Mouse (Mus musculus) intestine, embryonic 16.5 days (tissue): ENCODE measurements around the gene Psmb11. TPM values are rescaled to one million over a fixed set of nuclear protein-coding genes. Genes with fewer than 3 reads are reported as not detected.

ENCODE experiments used
- ATAC-seq: fragments of 200-750 bp; cut with Nextera tagmentation; 2 replicates; pipeline ENCODE4 v1.8.0; 2017; ENCODE audit warnings: moderate TSS enrichment, moderate library complexity
- H3K27ac ChIP-seq: fragments of 300-500 bp; sonication (generic); 2 replicates; pipeline ENCODE4 v1.5.1; 2014; ENCODE audit warnings: mild to moderate bottlenecking, low read length
- H3K27me3 ChIP-seq: fragments of 300-500 bp; sonication (generic); replicated peaks from 2 replicates; pipeline ENCODE4 v1.6.1; 2014; ENCODE audit warnings: low read length, control low read depth, mixed read lengths; ENCODE audit not compliant: control insufficient read depth, insufficient read depth
- H3K36me3 ChIP-seq: fragments of 300-500 bp; sonication (generic); 2 replicates; pipeline ENCODE4 v1.6.1; 2014; ENCODE audit warnings: low read length, control low read depth; ENCODE audit not compliant: control insufficient read depth, insufficient read depth
- H3K4me1 ChIP-seq: fragments of 300-500 bp; sonication (generic); 2 replicates; pipeline ENCODE4 v1.6.1; 2014; ENCODE audit warnings: low read length, control low read depth, mixed read lengths; ENCODE audit not compliant: control insufficient read depth, insufficient read depth
- H3K4me2 ChIP-seq: fragments of 300-500 bp; sonication (generic); 2 replicates; pipeline ENCODE4 v1.6.1; 2014; ENCODE audit warnings: low read depth, low read length, control low read depth
- H3K4me3 ChIP-seq: fragments of 300-500 bp; sonication (generic); 2 replicates; pipeline ENCODE4 v1.5.1; 2014; ENCODE audit warnings: mild to moderate bottlenecking, low read length
- H3K9ac ChIP-seq: fragments of 300-500 bp; sonication (generic); 2 replicates; pipeline ENCODE4 v1.6.1; 2014; ENCODE audit warnings: low read depth, low read length
- H3K9me3 ChIP-seq: fragments of 300-500 bp; sonication (generic); 2 replicates; pipeline ENCODE4 v1.6.1; 2016; ENCODE audit warnings: low read length, control low read depth; ENCODE audit not compliant: control insufficient read depth
- WGBS: fragments of 180-500 bp; shearing (Covaris S2); extraction: QIAGEN DNeasy Blood & Tissue Kit; methylation state at CpG from one replicate; pipeline ENCODE4 v1.1.7; 2014; 5-methylcytosine and 5-hydroxymethylcytosine counted together
- polyA plus RNA-seq: library from polyadenylated mRNA; unstranded; fragments of >200 nt; fragmentation: Nextera tagmentation; extraction: Ambion mirVana; gene quantifications from 2 replicates; pipeline ENCODE4 v1.2.1, GENCODE M21; 2015

Gene Psmb11
- polyA plus RNA-seq, 1 experiment from 2014 or later = not detected

DNA sequence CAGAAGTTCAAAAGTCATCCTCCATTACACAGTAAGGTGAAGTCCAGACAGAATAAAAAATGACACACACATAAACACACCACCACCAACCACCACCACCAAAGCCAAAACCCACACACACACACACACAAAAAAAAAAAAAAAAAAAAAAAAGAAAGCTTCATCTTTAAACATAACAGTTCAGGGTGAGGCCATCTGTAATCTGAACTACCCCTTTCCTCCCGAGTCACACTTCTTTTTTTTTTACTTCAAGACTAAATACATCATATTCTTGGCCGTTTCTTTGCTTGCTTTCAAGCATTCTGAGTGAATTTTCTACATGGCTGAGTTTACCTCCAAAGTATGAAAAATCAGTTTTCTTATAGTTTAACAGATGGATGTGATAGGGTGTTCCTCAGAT, 19.6 kb upstream of the Psmb11 start:
- no peak overlapping the region for H3K9ac ChIP-seq
- no peak overlapping the region for H3K4me2 ChIP-seq
- H3K9me3 ChIP-seq = no peaks in the 10 kb centered on the region
- H3K4me3 ChIP-seq = no peak overlapping the region
- no peak overlapping the region for H3K27ac ChIP-seq
- no peaks in the 10 kb centered on the region for H3K27me3 ChIP-seq
- 63% methylated on average over 2 of the region's 2 CpGs for WGBS
- H3K36me3 ChIP-seq = no peaks in the 10 kb centered on the region
- ATAC-seq = no peak
- peaks cover 6% of the 10 kb centered on the region; the same call in 1 of the 2 replicates for H3K4me1 ChIP-seq

DNA sequence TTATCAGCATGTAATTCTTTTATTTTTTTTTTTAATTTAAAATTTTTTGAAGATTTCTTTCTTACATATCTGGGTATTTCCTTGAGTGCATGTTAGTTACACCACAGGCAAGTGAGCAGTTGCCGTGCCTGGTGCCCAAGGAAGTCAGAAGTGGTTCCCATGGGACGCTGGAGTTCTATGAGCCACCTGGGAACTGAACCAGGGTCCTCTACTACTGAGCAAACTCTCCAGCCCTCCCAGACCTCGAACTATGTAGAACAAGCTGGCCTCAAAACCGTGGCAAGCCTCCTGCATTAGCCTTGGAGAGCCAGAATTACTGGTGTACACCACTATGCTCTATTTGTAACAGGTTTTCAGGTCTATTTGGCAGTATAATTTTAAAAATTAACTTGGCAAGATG, 18.6 kb upstream of the Psmb11 start:
- H3K9ac ChIP-seq = peak overlapping the region; percentile 89

DNA sequence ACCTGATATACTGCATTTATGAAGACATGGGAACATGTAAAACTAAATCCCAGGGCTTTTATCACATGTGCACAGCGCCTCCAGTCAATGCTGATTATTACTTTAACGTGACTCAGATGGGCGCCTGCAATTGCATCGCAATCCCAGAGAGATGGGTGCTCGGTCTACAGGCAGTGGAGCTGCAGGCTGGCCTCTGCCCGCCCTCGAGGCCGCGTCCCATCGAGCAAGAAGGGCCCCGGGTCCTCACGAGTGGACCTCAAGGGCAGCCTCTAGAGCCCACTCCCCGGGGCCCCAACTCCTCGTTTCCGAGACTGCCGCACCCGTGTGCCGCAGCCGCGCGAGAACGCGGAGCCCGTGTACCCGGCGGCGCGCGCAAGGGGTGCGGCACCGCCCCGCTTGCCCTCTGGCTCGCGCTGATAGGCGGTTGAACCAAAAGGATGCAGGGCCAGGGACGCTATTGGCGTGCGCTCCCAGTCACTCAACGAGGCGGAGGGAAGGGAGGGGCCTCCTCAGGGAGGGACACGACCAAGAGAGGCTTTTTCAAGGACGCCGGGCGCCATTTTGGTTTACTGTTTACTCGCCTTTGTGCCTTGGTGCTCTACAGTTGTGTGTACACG, 18.1 kb upstream of the Psmb11 start:
- peak overlapping the region; percentile 97 for H3K27ac ChIP-seq
- H3K36me3 ChIP-seq = no peaks in the 10 kb centered on the region
- H3K9me3 ChIP-seq = no peaks in the 10 kb centered on the region
- H3K4me3 ChIP-seq = peak overlapping the region; percentile 77
- under 1% methylated on average over 46 of the region's 46 CpGs for WGBS
- peak overlapping the region; percentile 89 for H3K9ac ChIP-seq
- peak overlapping the region; percentile 50 for H3K4me2 ChIP-seq
- ATAC-seq = peak; percentile 99
- H3K4me1 ChIP-seq = peaks cover 6% of the 10 kb centered on the region; the same call in 1 of the 2 replicates
- H3K27me3 ChIP-seq = no peaks in the 10 kb centered on the region

More for the DNA sequence above, 18.6 kb upstream of the Psmb11 start:
- Histone ChIP-seq H3K36me3 (no peaks in the 10 kb centered on the region), H3K27me3 (no peaks in the 10 kb centered on the region), H3K4me1 (peaks cover 6% of the 10 kb centered on the region; the same call in 1 of the 2 replicates), H3K4me3 (peak overlapping the region; percentile 77), H3K9me3 (no peaks in the 10 kb centered on the region), H3K27ac (peak overlapping the region; percentile 97), H3K4me2 (peak overlapping the region; percentile 50)
- peak; percentile 8 for ATAC-seq
- WGBS = 38% methylated on average over 4 of the region's 4 CpGs

DNA sequence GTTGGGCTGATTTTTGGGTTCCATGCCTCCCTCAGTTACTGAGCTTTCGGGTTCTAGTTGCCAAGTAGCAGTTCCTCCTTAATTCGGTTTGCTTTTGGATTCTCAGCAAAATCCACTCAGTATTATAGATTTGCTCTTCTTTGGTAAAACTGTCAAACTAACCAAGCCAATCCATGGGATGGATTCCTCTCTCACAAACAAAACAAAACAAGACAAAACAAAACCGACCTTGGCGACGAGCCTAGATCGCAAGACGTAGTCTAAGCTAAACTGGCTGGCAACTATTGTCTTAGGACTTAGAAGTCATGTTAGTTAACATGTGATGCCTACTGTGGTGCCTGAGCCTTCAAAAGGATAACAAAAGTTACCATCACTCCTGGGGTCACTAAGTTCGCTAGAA, 17.5 kb upstream of the Psmb11 start:
- Histone ChIP-seq H3K4me3 (peak overlapping the region; percentile 77), H3K27me3 (no peaks in the 10 kb centered on the region), H3K9me3 (no peaks in the 10 kb centered on the region), H3K4me2 (peak overlapping the region; percentile 50; the same call in 1 of the 2 replicates), H3K4me1 (peaks cover 6% of the 10 kb centered on the region; the same call in 1 of the 2 replicates), H3K9ac (peak overlapping the region; percentile 89; the same call in 1 of the 2 replicates), H3K36me3 (no peaks in the 10 kb centered on the region), H3K27ac (peak overlapping the region; percentile 87)
- WGBS = 83% methylated on average over 8 of the region's 8 CpGs
- no peak for ATAC-seq

DNA sequence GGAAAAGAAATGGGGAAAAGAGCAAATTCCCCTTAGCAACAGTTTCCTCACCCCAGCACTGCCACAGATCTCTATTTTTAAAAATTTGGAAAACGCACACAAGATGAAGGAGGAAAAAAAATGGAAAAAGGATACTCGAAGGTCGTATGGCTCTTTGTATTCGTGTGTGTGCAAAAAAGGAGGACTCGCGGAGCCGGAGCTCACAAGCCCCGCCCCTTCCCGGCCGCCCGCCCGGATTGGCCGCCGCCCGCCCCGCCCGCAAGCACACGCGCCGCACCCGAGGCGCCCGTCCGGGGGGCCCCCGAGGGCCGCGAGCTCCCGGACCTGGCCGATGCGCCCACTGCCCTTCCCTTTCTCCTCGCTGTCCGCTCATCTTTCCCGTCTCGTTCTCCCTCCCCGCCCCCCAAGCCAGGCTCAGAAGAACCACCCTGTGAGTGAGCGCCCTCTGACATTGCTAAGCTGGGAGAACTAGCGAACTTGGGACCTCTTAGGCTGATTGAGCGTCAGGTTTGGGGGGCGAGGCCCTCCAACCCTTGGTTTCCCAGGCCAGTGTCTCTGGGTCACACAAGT, 15.4 kb upstream of the Psmb11 start, which contains the start of gene 4931414P19Rik:
TSS of gene 4931414P19Rik (minus strand) at position 242 of the 570 bp plus-strand sequence.
- Histone ChIP-seq H3K4me1 (peaks cover 6% of the 10 kb centered on the region; the same call in 1 of the 2 replicates), H3K27me3 (no peaks in the 10 kb centered on the region), H3K9me3 (no peaks in the 10 kb centered on the region), H3K4me3 (peak within 1 kb of the TSS; percentile 61), H3K9ac (peak within 1 kb of the TSS; percentile 76), H3K27ac (peak within 1 kb of the TSS; percentile 78), H3K36me3 (no peaks in the 10 kb centered on the region), H3K4me2 (peak within 1 kb of the TSS; percentile 79)
- peak; percentile 56 for ATAC-seq
- WGBS = under 1% methylated on average over 39 of the region's 39 CpGs

DNA sequence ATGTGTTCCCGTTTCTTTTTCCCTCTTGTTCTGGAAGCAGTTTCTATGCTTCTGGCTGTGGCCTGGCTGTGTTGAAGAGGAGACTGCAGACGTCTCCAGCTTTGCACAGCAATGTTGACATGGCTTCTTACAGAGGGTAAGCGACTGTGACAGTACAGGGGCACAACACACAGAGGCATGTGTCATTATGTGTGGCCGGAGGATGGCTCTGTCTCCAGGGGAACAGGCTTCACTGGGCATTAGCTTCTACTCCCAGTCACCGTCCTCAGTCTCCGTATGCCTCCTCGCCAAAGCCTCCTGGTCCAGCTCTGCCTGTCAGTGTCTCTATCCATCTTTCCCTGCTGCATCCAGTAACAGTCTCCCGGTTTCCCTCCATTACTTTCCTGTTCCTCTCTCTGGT, 14.0 kb upstream of the Psmb11 start:
- Histone ChIP-seq H3K9me3 (no peaks in the 10 kb centered on the region), H3K27ac (no peak overlapping the region), H3K27me3 (no peaks in the 10 kb centered on the region), H3K4me1 (peaks cover 6% of the 10 kb centered on the region; the same call in 1 of the 2 replicates), H3K4me2 (no peak overlapping the region), H3K36me3 (0 out of 2 replicates have a peak, but pooled peaks cover 2% of the 10 kb centered on the region), H3K4me3 (no peak overlapping the region), H3K9ac (no peak overlapping the region)
- 53% methylated on average over 8 of the region's 8 CpGs for WGBS
- no peak for ATAC-seq

DNA sequence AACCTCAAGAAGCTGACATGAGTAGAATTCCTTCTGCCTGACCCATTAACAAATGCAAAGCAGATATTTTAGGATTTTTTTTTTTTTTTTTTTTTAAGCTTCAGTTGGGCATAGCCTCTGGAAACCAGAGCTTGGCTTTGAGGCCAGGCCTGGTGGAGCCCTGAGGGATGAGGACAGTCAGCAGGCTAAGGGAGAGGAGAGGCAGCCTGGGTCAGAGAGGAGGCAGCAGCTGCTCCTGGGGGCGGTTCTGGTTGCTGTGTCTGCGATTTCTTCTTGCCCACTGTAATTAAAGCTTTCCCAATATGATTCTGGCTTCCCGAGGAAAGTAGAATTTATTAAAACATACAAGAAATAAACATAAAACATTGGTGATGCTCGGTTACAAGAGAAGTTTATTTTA, 12.0 kb upstream of the Psmb11 start:
- Histone ChIP-seq H3K9me3 (no peaks in the 10 kb centered on the region), H3K4me2 (no peak overlapping the region), H3K9ac (no peak overlapping the region), H3K4me1 (no peaks in the 10 kb centered on the region), H3K27ac (no peak overlapping the region), H3K27me3 (no peaks in the 10 kb centered on the region), H3K4me3 (no peak overlapping the region), H3K36me3 (0 out of 2 replicates have a peak, but pooled peaks cover 2% of the 10 kb centered on the region)
- 56% methylated on average over 4 of the region's 4 CpGs for WGBS
- no peak for ATAC-seq

DNA sequence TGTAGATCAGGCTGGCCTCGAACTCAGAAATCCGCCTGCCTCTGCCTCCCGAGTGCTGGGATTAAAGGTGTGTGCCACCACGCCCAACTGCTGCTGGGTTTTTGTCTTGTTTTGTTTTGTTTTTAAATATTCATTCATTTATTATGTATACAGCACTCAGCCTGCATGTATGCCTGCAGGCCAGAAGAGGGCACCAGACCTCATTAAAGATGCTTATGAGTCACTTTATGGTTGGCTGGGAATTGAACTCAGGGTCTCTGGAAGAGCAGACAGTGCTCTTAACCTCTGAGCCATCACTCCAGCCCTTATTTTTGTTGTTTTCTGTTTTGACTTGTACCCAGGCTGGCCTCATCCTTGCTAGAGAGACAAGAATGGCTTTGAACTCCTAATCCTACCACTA, 11.3 kb upstream of the Psmb11 start:
- no peaks in the 10 kb centered on the region for H3K9me3 ChIP-seq
- no peak for ATAC-seq
- 0 out of 2 replicates have a peak, but pooled peaks cover 2% of the 10 kb centered on the region for H3K36me3 ChIP-seq
- no peak overlapping the region for H3K27ac ChIP-seq
- WGBS = 85% methylated on average over 4 of the region's 4 CpGs
- no peaks in the 10 kb centered on the region for H3K27me3 ChIP-seq
- H3K4me3 ChIP-seq = no peak overlapping the region
- H3K9ac ChIP-seq = no peak overlapping the region
- no peak overlapping the region for H3K4me2 ChIP-seq
- H3K4me1 ChIP-seq = no peaks in the 10 kb centered on the region

DNA sequence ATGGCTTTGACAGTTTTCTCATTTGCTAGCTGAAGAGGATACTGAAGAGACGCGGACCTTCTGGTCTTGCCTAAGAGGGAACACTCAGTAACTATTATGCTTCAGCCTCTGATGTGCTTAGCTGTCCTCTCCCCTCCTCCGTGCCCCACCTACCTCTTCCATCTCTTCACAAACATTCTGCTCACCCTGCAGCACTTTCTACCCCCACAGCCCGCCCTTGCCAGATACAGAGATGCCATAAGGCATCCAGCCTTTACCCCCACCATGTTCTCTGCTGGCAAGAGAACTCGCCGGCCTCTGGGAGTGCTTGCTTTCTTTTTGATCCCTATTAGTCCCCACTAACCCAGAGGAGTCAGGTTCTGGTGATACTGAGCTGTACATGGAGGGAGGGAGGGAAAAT, 10.6 kb upstream of the Psmb11 start:
- H3K9ac ChIP-seq = no peak overlapping the region
- H3K9me3 ChIP-seq = no peaks in the 10 kb centered on the region
- H3K4me3 ChIP-seq = no peak overlapping the region
- no peaks in the 10 kb centered on the region for H3K4me1 ChIP-seq
- no peak for ATAC-seq
- H3K36me3 ChIP-seq = peaks cover 5% of the 10 kb centered on the region; the same call in 1 of the 2 replicates
- WGBS = 86% methylated on average over 6 of the region's 6 CpGs
- no peaks in the 10 kb centered on the region for H3K27me3 ChIP-seq
- no peak overlapping the region for H3K27ac ChIP-seq
- no peak overlapping the region for H3K4me2 ChIP-seq
